Mouse (Mus musculus) midbrain, postnatal 0 days (tissue): ENCODE measurements around the gene Tcn2. TPM values are rescaled to one million over a fixed set of nuclear protein-coding genes. Genes with fewer than 3 reads are reported as not detected.

Experiments used
- ATAC-seq: fragments of 200-750 bp; cut with Nextera tagmentation; 2 replicates; pipeline ENCODE4 v1.8.0; 2017; ENCODE audit warnings: moderate number of reproducible peaks, mild to moderate bottlenecking, moderate TSS enrichment, moderate library complexity; ENCODE audit not compliant: low FRiP score
- DNase-seq: peaks from one replicate; pipeline ENCODE4 v3.0.0-alpha.2; 2015; ENCODE audit warnings: low spot score
- H3K27ac ChIP-seq: fragments of 300-500 bp; sonication (generic); 2 replicates; pipeline ENCODE4 v1.5.1; 2014; ENCODE audit warnings: low read depth, mild to moderate bottlenecking, low read length, mixed read lengths
- H3K27me3 ChIP-seq: fragments of 300-500 bp; sonication (generic); 2 replicates; pipeline ENCODE4 v1.6.1; 2014; ENCODE audit warnings: low read length, control low read depth, mixed read lengths; ENCODE audit not compliant: insufficient read depth
- H3K36me3 ChIP-seq: fragments of 300-500 bp; sonication (generic); 2 replicates; pipeline ENCODE4 v1.6.1; 2014; ENCODE audit warnings: low read length, control low read depth, mixed read lengths; ENCODE audit not compliant: insufficient read depth
- H3K4me1 ChIP-seq: fragments of 300-500 bp; sonication (generic); 2 replicates; pipeline ENCODE4 v1.6.1; 2014; ENCODE audit warnings: mild to moderate bottlenecking, control low read depth, antibody characterized with exemption, low read length, mixed read lengths; ENCODE audit not compliant: insufficient read depth
- H3K4me2 ChIP-seq: fragments of 300-500 bp; sonication (generic); 2 replicates; pipeline ENCODE4 v1.6.1; 2014; ENCODE audit warnings: low read depth, mild to moderate bottlenecking, low read length, mixed read lengths; ENCODE audit not compliant: poor library complexity, severe bottlenecking
- H3K4me3 ChIP-seq: fragments of 300-500 bp; sonication (generic); 2 replicates; pipeline ENCODE4 v1.5.1; 2014; ENCODE audit warnings: low read depth, mild to moderate bottlenecking, low read length, moderate library complexity
- H3K9ac ChIP-seq: fragments of 300-500 bp; sonication (generic); replicated peaks from 2 replicates; pipeline ENCODE4 v1.6.1; 2014; ENCODE audit warnings: mild to moderate bottlenecking, low read length, moderate library complexity, mixed read lengths; ENCODE audit not compliant: poor library complexity, severe bottlenecking
- H3K9me3 ChIP-seq: fragments of 300-500 bp; sonication (generic); 2 replicates; pipeline ENCODE4 v1.6.1; 2016; ENCODE audit warnings: low read length, control low read depth
- CTCF ChIP-seq: IDR thresholded peaks from 2 replicates; pipeline ENCODE4 v1.5.1; 2016; ENCODE audit warnings: antibody characterized with exemption, mild to moderate bottlenecking
- WGBS: fragments of 180-500 bp; shearing (Covaris S2); extraction: QIAGEN DNeasy Blood & Tissue Kit; methylation state at CpG from one replicate; pipeline ENCODE4 v1.1.7; 2014; 5-methylcytosine and 5-hydroxymethylcytosine counted together
- polyA plus RNA-seq: library from polyadenylated mRNA; unstranded; fragments of >200 nt; fragmentation: Nextera tagmentation; extraction: Ambion mirVana; gene quantifications from 2 replicates; pipeline ENCODE4 v1.2.1, GENCODE M21; 2015
- total RNA-seq: library from RNA; depleted of rRNA; stranded (reverse); fragments of >200 nt; gene quantifications from 2 replicates; pipeline ENCODE4 v1.2.3, GENCODE M21; 2014

Tcn2 gene
- total and polyA plus RNA-seq, 2 experiments from 2014 or later, result 20.9 to 22.0 TPM

- DNase-seq (no peak), ATAC-seq (no peak)
- WGBS, result 91% methylated on average over 6 of the region's 6 CpGs
- H3K27ac ChIP-seq, result no peak overlapping the region
- H3K4me2 ChIP-seq, result no peak overlapping the region
- H3K27me3 ChIP-seq, result no peaks in the 10 kb centered on the region
- no peak overlapping the region for H3K9ac ChIP-seq
- no peak overlapping the region for H3K4me3 ChIP-seq
- H3K4me1 ChIP-seq, result no peaks in the 10 kb centered on the region
- no peak for TF ChIP-seq CTCF
- H3K9me3 ChIP-seq, result no peaks in the 10 kb centered on the region
- H3K36me3 ChIP-seq, result peaks cover 24% of the 10 kb centered on the region
These were observed 31.7 kb downstream of the Tcn2 start for GRCm38 (mm10) chr11:3900296-3900695.

GRCm38 (mm10) chr11:3895933-3896332 lies 36.0 kb downstream of the Tcn2 start:
- H3K4me2 ChIP-seq, result no peak overlapping the region
- TF ChIP-seq CTCF, result no peak
- DNase-seq (no peak), ATAC-seq (no peak)
- peaks cover 19% of the 10 kb centered on the region for H3K36me3 ChIP-seq
- H3K4me1 ChIP-seq, result 0 out of 2 replicates have a peak, but pooled peaks cover 3% of the 10 kb centered on the region
- H3K4me3 ChIP-seq, result no peak overlapping the region
- WGBS, result 91% methylated on average over 1 of the region's 1 CpGs
- H3K27ac ChIP-seq, result no peak overlapping the region
- no peaks in the 10 kb centered on the region for H3K27me3 ChIP-seq
- no peak overlapping the region for H3K9ac ChIP-seq
- H3K9me3 ChIP-seq, result no peaks in the 10 kb centered on the region

- TF ChIP-seq CTCF, result no peak
- H3K27me3 ChIP-seq, result no peaks in the 10 kb centered on the region
- peak overlapping the region; percentile 75 for H3K27ac ChIP-seq
- no peaks in the 10 kb centered on the region for H3K9me3 ChIP-seq
- 4% methylated on average over 10 of the region's 10 CpGs for WGBS
- peak; percentile 3; the same call in 1 of the 2 replicates for ATAC-seq
- H3K36me3 ChIP-seq, result peaks cover 19% of the 10 kb centered on the region
- 0 out of 2 replicates have a peak, but pooled peaks cover 3% of the 10 kb centered on the region for H3K4me1 ChIP-seq
- H3K9ac ChIP-seq, result peak overlapping the region; percentile 76
- H3K4me2 ChIP-seq, result peak overlapping the region; percentile 78
- peak overlapping the region; percentile 52 for H3K4me3 ChIP-seq
- no peak for DNase-seq
These were observed 36.5 kb downstream of the Tcn2 start for GRCm38 (mm10) chr11:3895458-3895857.

GRCm38 (mm10) chr11:3894406-3895281 lies 37.3 kb downstream of the Tcn2 start, which contains the start of the genes 4921536K21Rik and Dusp18:
TSS of gene 4921536K21Rik (minus strand) at chr11:3895098.
TSS of gene Dusp18 (plus strand) at chr11:3895240.
- no peak for TF ChIP-seq CTCF
- DNase-seq, result peak; percentile 96
- Histone ChIP-seq H3K4me1 (0 out of 2 replicates have a peak, but pooled peaks cover 3% of the 10 kb centered on the region), H3K36me3 (peaks cover 19% of the 10 kb centered on the region), H3K4me2 (peak within 1 kb of the TSS; percentile 78), H3K4me3 (peak within 1 kb of the TSS; percentile 52), H3K9ac (peak within 1 kb of the TSS; percentile 76), H3K27me3 (no peaks in the 10 kb centered on the region), H3K9me3 (no peaks in the 10 kb centered on the region), H3K27ac (peak within 1 kb of the TSS; percentile 75)
- peak; percentile 97 for ATAC-seq
- 2% methylated on average over 46 of the region's 46 CpGs for WGBS

- WGBS, result 84% methylated on average over 6 of the region's 6 CpGs
- Histone ChIP-seq H3K27ac (0 out of 2 replicates have a peak overlapping the region, but pooled peaks have one; percentile 75), H3K4me2 (peak overlapping the region; percentile 78), H3K4me3 (peak overlapping the region; percentile 52), H3K27me3 (no peaks in the 10 kb centered on the region), H3K9me3 (no peaks in the 10 kb centered on the region), H3K4me1 (0 out of 2 replicates have a peak, but pooled peaks cover 3% of the 10 kb centered on the region), H3K36me3 (peaks cover 19% of the 10 kb centered on the region), H3K9ac (peak overlapping the region; percentile 76; the same call in 1 of the 2 replicates)
- ATAC-seq (no peak), DNase-seq (no peak)
- no peak for TF ChIP-seq CTCF
These were observed 38.0 kb downstream of the Tcn2 start for GRCm38 (mm10) chr11:3893970-3894369.

GRCm38 (mm10) chr11:3887331-3887730 lies 44.6 kb downstream of the Tcn2 start:
- no peaks in the 10 kb centered on the region for H3K27me3 ChIP-seq
- H3K36me3 ChIP-seq, result no peaks in the 10 kb centered on the region
- no peak overlapping the region for H3K9ac ChIP-seq
- H3K4me1 ChIP-seq, result no peaks in the 10 kb centered on the region
- H3K9me3 ChIP-seq, result no peaks in the 10 kb centered on the region
- TF ChIP-seq CTCF, result no peak
- ATAC-seq (no peak), DNase-seq (peak; percentile 15)
- 79% methylated on average over 5 of the region's 5 CpGs for WGBS
- H3K27ac ChIP-seq, result no peak overlapping the region
- H3K4me2 ChIP-seq, result no peak overlapping the region
- no peak overlapping the region for H3K4me3 ChIP-seq
